Mouse (Mus musculus) MN1 (cell line): ENCODE measurements around the gene Ddo.

ENCODE experiments used
- DNase-seq: peaks from one replicate; pipeline ENCODE4 v3.0.0-alpha.2; 2016; ENCODE audit warnings: low spot score

Ddo gene

DNA sequence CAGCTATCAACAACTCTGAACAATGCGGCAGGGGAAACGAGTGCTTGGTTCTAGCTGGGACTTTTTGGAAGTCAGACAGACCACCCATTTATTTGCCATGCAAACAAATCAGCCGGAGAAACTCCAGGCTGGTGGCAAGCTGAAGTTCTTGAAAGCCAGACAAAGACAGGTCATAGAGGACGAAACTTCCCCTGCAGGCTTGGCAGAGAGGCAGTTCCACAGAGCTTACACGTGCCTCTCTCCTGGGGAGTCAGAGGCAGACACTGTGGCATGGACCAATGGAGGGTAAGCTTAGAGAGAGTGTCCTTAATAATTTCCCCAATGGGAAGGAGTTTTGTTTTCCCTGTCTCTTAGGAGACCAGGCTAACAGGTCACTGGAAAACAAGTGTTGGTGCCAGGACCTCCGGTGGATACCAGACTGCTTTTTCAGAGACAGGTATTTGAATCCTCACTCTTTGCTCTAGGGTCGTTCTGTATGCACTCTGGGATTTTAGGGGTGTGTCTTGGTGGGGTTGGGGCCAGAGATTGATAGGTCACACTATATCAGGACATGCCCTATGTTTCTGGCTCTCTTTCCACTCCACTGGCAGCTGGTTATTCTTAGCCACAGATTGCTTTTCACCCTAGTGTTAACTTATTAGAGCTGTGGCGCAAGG, at the start of gene Ddo:
Gene Ddo, plus strand, starts transcription at position 356 of the 656 bp plus-strand sequence.
- no peak for DNase-seq

DNA sequence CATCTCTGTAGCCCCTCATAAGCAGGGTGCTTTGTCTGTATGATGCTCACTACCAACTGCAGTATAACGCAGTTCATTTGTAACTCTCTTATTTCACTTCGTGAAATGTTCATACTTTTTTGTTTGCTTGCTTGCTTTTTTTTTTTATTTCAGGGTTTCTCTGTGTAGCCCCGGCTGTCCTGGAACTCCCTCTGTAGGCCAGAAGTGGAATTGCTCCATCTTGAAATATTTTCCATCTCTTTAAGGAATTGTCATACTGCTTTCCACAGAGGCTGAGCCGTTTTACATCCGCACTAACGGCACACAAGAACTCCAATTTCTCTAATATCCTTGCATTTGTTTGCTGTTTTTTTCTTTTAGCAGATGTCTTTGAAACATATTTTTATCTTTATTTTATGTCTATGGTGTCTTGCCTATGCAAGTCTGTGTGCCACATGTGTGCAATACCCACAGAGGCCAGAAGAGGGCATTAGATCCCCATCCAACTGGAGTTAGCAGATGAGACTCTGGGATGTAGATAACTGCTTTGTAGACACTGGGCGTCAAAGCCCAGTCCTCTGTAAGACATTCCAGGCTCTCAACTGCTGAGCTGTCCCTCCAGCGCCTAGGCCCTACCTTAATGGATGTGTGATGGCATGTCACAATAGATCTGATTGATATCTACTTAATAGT, 46.1 kb upstream of the Ddo start:
- DNase-seq = peak; percentile 27

DNA sequence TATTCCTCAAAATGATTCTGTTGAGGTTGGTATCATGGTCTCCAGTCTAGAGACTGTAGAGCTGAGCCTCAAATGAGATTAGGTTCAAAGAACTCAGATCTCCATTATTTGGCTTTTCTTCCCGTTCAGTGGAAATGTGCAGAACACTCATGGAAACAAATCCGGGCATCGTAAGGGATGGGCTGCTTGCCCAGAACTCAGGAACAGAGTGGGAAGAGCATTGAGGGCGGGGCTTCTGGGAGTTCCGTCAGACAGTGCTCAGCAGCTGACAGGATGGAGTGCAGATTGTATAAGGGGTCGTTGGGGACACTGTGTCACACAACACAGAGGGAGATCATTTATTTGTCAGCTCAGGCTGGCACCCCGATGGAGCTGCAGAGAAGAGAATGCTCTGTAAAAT, 37.6 kb upstream of the Ddo start:
- DNase-seq = no peak

GRCm38 (mm10) chr10:40597177-40597576, 32.6 kb upstream of the Ddo start:
- no peak for DNase-seq

DNA sequence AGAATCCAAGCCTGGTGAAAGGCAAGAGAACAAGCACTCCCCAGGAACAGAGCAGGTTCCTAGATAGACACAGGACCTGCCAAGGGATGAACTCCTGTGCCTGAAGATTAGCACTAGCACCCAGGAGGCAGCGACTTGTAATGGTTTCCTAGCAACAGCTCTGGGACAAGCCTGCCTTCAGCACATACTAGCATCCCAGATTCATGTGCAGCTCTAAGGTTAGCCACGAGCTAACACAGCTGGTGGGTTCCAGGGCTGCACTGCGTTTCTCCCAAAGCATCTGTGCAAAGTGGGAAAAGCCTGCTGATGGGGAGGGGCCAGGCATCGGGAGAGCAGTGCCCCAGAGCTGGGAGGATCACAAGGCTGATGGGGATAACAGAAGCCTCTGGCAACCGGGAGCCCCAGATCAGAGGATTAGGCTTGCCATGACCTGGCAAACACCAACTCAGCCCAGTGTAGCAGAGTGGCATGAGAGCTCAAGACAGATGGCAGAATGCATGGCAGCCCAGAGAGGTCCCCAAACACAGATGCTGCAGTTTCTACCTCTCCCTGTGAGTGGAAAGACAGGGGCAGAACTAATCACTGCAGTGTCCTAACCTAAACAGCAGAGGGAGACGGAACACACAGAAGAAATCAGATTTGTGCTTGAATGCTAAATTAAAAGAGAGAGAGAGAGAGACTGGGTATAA, 25.0 kb upstream of the Ddo start:
- DNase-seq = no peak

DNA sequence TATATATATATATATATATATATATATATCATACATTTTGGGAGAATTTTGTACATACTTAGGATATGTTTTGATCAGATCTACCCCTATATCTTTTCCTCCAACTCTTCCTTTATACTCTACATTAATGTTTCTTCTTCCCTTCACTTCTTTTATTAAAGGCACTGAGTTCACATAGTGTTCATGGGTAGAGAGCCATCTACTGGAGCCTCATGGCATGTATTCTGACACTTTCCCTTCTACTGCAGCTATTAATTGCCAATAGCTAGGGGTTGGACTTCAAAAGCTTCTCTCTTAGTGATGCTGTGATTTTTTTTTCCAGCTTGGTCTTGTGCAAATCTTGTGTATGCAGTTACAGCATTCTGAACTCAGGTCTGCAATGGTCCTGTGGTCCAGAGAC, 11.8 kb upstream of the Ddo start:
- DNase-seq = peak; percentile 22

- DNase-seq = no peak
Observed at GRCm38 (mm10) chr10:40619760-40620159, 10.1 kb upstream of the Ddo start.

GRCm38 (mm10) chr10:40629140-40629539, 671 bp upstream of the Ddo start:
- DNase-seq = peak; percentile 40

- no peak for DNase-seq
Observed at GRCm38 (mm10) chr10:40630457-40630856, 646 bp downstream of the Ddo start.

DNA sequence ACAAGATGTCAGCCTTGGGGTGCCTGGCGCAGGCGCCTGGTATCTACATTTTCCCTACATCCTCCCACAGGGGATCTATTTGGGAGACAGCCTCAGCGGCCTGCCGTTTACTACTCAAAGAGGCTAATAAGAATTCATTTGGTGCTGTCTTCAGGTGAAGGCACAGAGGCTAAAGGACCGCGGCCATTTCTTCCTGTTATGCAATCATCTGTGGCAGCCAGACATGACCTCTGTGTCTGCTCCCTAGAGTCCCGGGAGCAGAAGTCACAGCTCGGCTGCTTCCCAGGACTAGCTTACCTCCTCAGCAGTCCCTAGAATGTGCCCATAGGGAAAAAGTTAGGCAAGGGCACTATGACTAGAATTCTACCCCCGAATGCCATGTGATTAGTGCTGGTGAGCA, 1.1 kb downstream of the Ddo start:
- no peak for DNase-seq

- DNase-seq = no peak
Observed at GRCm38 (mm10) chr10:40632087-40632486, 2.3 kb downstream of the Ddo start.

DNA sequence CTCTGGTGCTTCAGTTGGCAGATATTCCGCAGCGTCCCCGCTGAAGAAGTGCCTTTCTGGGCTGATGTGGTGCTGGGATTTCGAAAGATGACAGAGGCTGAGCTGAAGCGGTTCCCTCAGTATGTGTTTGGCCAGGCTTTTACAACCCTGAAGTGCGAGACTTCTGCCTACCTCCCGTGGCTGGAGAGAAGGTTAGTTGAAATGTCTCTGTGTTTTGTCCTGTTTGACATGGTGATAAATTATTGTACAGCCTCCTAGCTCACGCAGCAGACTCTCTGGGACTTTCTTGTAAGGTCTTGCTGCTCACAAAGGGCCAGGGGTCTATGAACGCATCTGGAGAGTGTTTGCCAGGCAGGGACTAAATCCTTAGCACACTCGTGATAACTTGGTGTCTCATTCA, 7.5 kb downstream of the Ddo start:
- DNase-seq = peak; percentile 33

GRCm38 (mm10) chr10:40638276-40638675, 8.5 kb downstream of the Ddo start:
- DNase-seq = peak; percentile 71

DNA sequence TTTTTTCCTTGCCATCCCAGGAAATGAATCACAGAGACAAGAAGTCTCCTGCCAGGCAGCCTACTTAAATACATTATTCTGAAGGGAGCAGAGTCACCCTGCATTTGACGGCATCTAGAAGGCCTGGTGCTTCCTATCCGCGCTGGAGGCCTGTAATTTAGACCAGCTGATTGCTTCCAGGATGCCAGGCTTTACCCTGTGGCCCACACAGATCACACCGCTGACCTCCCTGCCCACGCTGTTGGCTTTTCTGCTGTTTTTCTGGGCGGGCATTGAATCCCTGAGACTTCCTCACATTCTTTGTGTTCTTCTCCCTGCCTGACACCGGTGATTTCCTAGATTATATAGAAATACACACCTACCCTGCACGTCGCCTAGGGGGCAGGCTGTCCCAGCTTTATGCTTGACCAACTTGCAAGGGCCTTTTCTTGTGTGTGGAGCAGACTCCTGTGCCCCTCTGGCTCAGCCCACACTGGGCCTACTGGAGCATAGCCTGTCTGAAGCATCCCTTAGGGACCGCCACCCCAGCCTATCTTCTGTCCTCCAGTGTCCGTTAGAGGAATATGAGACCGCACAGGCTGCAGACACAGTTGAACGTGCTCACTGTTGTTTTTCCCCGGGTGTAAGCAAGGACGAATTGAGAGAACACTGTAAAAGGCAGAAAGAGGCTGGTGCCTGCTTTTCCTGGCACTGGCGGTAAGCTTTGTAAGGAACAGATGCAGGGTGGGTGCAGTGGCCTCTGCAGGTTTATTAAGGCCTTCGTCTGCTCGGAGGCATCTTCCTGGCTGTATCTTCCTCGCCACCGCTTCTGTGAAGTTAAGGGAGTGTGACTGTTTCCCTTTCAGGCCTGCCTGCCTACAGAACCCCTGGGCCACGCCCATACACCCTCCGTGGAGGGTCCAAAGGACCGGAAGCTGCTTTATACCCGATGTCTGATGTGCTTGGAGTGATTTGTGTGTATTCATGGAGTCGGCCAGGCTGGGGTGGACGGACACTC, 9.3 kb downstream of the Ddo start:
- DNase-seq = peak; percentile 88

DNA sequence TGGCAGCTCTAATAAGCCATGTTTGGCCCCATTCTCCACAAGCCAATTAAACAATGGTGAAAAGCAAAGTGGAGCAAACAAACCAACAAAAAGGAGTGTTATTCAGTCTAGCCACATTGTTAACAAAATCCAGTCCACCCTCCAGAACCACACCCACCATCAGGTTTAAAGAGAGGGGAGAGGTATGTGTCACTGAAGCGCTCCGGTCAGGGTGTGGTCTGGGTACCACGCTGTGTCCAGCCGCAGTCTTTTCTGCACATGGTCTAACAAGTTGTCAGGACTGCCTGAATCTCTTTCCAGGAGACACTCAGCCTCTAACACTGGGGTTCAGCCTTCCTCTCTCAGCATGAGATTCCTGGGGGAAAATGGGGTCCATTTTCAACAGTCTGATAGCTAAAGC, 10.6 kb downstream of the Ddo start:
- no peak for DNase-seq

DNA sequence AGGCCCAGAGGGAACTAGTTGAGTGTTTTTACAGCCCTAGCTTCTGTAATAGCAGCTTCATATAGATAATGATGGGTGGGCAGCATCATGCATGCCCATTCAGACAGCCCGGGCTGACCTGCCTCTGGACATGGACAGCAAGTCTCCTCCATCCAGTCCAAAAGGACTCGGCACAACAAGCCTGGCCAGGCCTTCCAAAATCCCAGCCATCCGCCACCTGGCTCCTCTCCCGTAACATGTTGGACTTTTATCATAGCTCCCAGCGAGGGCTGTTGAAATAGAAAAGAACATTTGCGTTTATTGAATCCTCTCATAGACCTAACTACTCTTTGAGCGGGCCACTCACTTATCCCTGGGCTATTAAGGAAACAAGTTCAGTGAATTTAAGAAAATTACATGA, 12.1 kb downstream of the Ddo start:
- no peak for DNase-seq

- no peak for DNase-seq
Observed at GRCm38 (mm10) chr10:40643126-40643525, 13.3 kb downstream of the Ddo start.

- DNase-seq = no peak
Observed at GRCm38 (mm10) chr10:40644456-40644855, 14.6 kb downstream of the Ddo start.

DNA sequence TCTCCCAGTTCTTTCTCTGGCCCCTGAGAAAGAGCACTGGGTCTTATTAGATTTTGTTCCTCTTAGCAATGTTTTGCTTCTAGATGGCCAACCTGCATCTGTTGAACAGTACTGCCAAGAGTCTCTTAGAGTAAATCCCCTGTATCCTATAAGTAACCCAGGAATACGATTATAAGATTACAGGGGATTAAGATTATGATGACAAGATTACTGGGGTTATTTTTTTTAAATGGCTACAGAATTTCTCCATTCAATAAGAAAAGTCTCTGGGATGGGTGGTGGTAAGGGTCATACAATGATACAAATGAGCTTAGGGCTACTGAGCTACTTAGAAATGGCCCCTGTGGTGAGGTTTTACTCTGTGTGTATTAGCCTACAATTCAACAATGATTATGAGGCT, 15.5 kb downstream of the Ddo start:
- no peak for DNase-seq

DNA sequence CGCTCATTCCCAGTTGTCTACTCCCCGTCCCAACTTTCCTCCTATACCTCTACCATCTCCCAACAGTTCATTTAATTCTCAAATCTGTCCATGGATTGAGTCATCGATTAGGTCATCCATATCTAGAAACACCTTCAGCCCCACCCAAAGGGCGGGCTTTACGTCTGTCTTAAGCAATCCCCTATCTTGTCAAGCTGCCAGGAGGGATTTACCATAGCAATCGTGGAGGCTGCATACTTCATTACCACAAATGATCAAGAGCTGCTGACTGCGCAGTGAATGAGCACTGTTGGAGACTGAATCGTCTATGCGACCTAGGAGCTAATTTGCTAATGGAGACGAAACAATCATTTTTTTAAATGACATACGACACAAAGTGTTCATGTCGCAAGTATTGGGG, 19.0 kb downstream of the Ddo start:
- no peak for DNase-seq

- DNase-seq = peak; percentile 76
Observed at GRCm38 (mm10) chr10:40649634-40650033, 19.8 kb downstream of the Ddo start.

- no peak for DNase-seq
Observed at GRCm38 (mm10) chr10:40651676-40652075, 21.9 kb downstream of the Ddo start.
